Mouse (Mus musculus) G1E (cell line): Measurements from ENCODE around the gene Clns1a. TPM values are rescaled to one million over a fixed set of nuclear protein-coding genes. Genes with fewer than 3 reads are reported as not detected.
A peak's percentile ranks its signal among the peaks of the same experiment; 100 is the strongest.

Source experiments
- ATAC-seq: 2 replicates; pipeline ENCODE4 v1.8.0; 2016; ENCODE audit warnings: mild to moderate bottlenecking; ENCODE audit not compliant: insufficient number of reproducible peaks, poor library complexity, low FRiP score, severe bottlenecking; ENCODE audit errors: extremely low read depth
- DNase-seq: peaks from one replicate; pipeline ENCODE4 v3.0.0; 2012; ENCODE audit warnings: low spot score
- H3K27me3 ChIP-seq: 2 replicates; pipeline ENCODE4 v1.6.1; 2012; ENCODE audit warnings: mild to moderate bottlenecking, low read length, inconsistent platforms; ENCODE audit not compliant: insufficient read depth
- H3K36me3 ChIP-seq: replicated peaks from 2 replicates; pipeline ENCODE3; 2012; ENCODE audit warnings: mild to moderate bottlenecking, inconsistent platforms
- H3K4me1 ChIP-seq: 2 replicates; pipeline ENCODE4 v1.6.1; 2012; ENCODE audit warnings: low read depth, low read length, inconsistent platforms, mixed read lengths; ENCODE audit not compliant: insufficient read depth
- H3K4me3 ChIP-seq: 2 replicates; pipeline ENCODE4 v1.5.1; 2012; ENCODE audit warnings: low read depth, mild to moderate bottlenecking, inconsistent platforms, low read length, moderate library complexity, mixed read lengths
- H3K9me3 ChIP-seq: replicated peaks from 2 replicates; pipeline ENCODE4 v1.6.1; 2012; ENCODE audit warnings: inconsistent platforms
- CTCF ChIP-seq: IDR thresholded peaks from 2 replicates; pipeline ENCODE4 v1.5.1; 2012; ENCODE audit warnings: low read depth, low read length, inconsistent platforms, mixed read lengths
- GATA1 ChIP-seq: IDR thresholded peaks from 2 replicates; pipeline ENCODE4 v1.6.1; 2012; ENCODE audit warnings: borderline replicate concordance, low read length, inconsistent platforms, mixed read lengths
- GATA2 ChIP-seq: IDR thresholded peaks from 2 replicates; pipeline ENCODE4 v1.6.1; 2012; ENCODE audit warnings: low read depth, low read length, inconsistent platforms, borderline replicate concordance
- POLR2AphosphoS5 ChIP-seq: IDR thresholded peaks from 2 replicates; pipeline ENCODE4 v1.6.1; 2012; ENCODE audit warnings: low read depth, low read length, inconsistent platforms; ENCODE audit not compliant: insufficient replicate concordance
- TAL1 ChIP-seq: conservative IDR thresholded peaks from 2 replicates; pipeline ENCODE4 v1.6.1; 2012; ENCODE audit warnings: low read depth, low read length, inconsistent platforms, mixed read lengths
- polyA plus RNA-seq: library from polyadenylated mRNA; stranded (reverse); fragments of >175 nt; gene quantifications from 2 replicates; pipeline ENCODE4 v1.2.3, GENCODE M21; 2012
- total RNA-seq, 2 experiments: library from RNA; stranded (forward) in 1 of 2; stranded (reverse) in 1 of 2; fragments of 200-1000 nt in 1 of 2; fragments of >200 nt in 1 of 2; fragmentation: Nextera tagmentation in 1 of 2; gene quantifications; 2 replicates each; pipeline ENCODE4 v1.2.3; 2014 to 2017

Clns1a gene
- total and polyA plus RNA-seq, 3 experiments: 52.7 to 130 (median 92.0) TPM

- ATAC-seq (no peak), DNase-seq (no peak)
- Histone ChIP-seq H3K4me1 (peaks cover 80% of the 10 kb centered on the region), H3K9me3 (no peaks in the 10 kb centered on the region), H3K36me3 (peaks cover 78% of the 10 kb centered on the region), H3K4me3 (no peak overlapping the region), H3K27me3 (no peaks in the 10 kb centered on the region)
- TF ChIP-seq GATA1: no peak
These were observed 29.0 kb downstream of the Clns1a start for GRCm38 (mm10) chr7:97725401-97725800.

GRCm38 (mm10) chr7:97726080-97726479, 29.6 kb downstream of the Clns1a start:
- Histone ChIP-seq H3K36me3 (peaks cover 75% of the 10 kb centered on the region), H3K4me3 (no peak overlapping the region), H3K9me3 (no peaks in the 10 kb centered on the region), H3K4me1 (peaks cover 87% of the 10 kb centered on the region), H3K27me3 (no peaks in the 10 kb centered on the region)
- DNase-seq: no peak
- no peak for ATAC-seq
- no peak for TF ChIP-seq TAL1
- TF ChIP-seq GATA2: no peak
- no peak for TF ChIP-seq POLR2AphosphoS5
- TF ChIP-seq GATA1: no peak
- TF ChIP-seq CTCF: no peak

- no peak for TF ChIP-seq TAL1
- TF ChIP-seq CTCF: no peak
- TF ChIP-seq GATA2: no peak
- no peak for TF ChIP-seq GATA1
- no peak for TF ChIP-seq POLR2AphosphoS5
- Histone ChIP-seq H3K9me3 (no peaks in the 10 kb centered on the region), H3K27me3 (no peaks in the 10 kb centered on the region), H3K4me3 (no peak overlapping the region; the same call in 1 of the 2 replicates), H3K4me1 (peaks cover 92% of the 10 kb centered on the region), H3K36me3 (peaks cover 78% of the 10 kb centered on the region)
- DNase-seq (no peak), ATAC-seq (no peak)
These were observed 30.3 kb downstream of the Clns1a start for GRCm38 (mm10) chr7:97726778-97727177.

GRCm38 (mm10) chr7:97728666-97729614, 32.5 kb downstream of the Clns1a start:
- no peak for DNase-seq
- H3K36me3 ChIP-seq: peaks cover 67% of the 10 kb centered on the region

GRCm38 (mm10) chr7:97730427-97730826, 34.0 kb downstream of the Clns1a start:
- H3K27me3 ChIP-seq: no peaks in the 10 kb centered on the region
- no peak for DNase-seq
- no peaks in the 10 kb centered on the region for H3K9me3 ChIP-seq
- peaks cover 66% of the 10 kb centered on the region for H3K36me3 ChIP-seq
- ATAC-seq: no peak
- peaks cover 91% of the 10 kb centered on the region for H3K4me1 ChIP-seq
- H3K4me3 ChIP-seq: no peak overlapping the region; the same call in 1 of the 2 replicates
- TF ChIP-seq TAL1: no peak
- TF ChIP-seq GATA2: no peak
- no peak for TF ChIP-seq POLR2AphosphoS5
- TF ChIP-seq CTCF: no peak
- TF ChIP-seq GATA1: no peak

More at GRCm38 (mm10) chr7:97728666-97729614, 32.5 kb downstream of the Clns1a start:
- TF ChIP-seq TAL1 (no peak), GATA1 (no peak), POLR2AphosphoS5 (no peak), CTCF (no peak), GATA2 (no peak)
- Histone ChIP-seq H3K27me3 (no peaks in the 10 kb centered on the region), H3K9me3 (no peaks in the 10 kb centered on the region), H3K4me3 (peak overlapping the region; percentile 53; the same call in 1 of the 2 replicates), H3K4me1 (peaks cover 92% of the 10 kb centered on the region)
- ATAC-seq: no peak

GRCm38 (mm10) chr7:97733606-97734005, 37.2 kb downstream of the Clns1a start:
- H3K4me3 ChIP-seq: peak overlapping the region; percentile 24; the same call in 1 of the 2 replicates
- H3K4me1 ChIP-seq: peaks cover 78% of the 10 kb centered on the region
- peaks cover 39% of the 10 kb centered on the region for H3K36me3 ChIP-seq
- ATAC-seq: peak; percentile 31; the same call in 1 of the 2 replicates
- TF ChIP-seq CTCF (no peak), TAL1 (peak; percentile 53)
- H3K27me3 ChIP-seq: no peaks in the 10 kb centered on the region
- no peaks in the 10 kb centered on the region for H3K9me3 ChIP-seq
- no peak for DNase-seq
